Mouse (Mus musculus): ENCODE results near the gene Ugt1a6a. TPM values are rescaled to one million over a fixed set of nuclear protein-coding genes. Genes with fewer than 3 reads are reported as not detected.

Ugt1a6a gene
- polyA plus RNA-seq, 1 experiment from 2014 or later = 3.2 TPM

- H3K36me3 ChIP-seq = no peaks in the 10 kb centered on the region
- no peaks in the 10 kb centered on the region for H3K4me1 ChIP-seq
- no peaks in the 10 kb centered on the region for H3K9me3 ChIP-seq
- WGBS = 81% methylated on average over 1 of the region's 1 CpGs
- no peak for ATAC-seq (ENCODE audit: borderline replicate concordance, extremely low read depth, low FRiP score, low TSS enrichment)
- H3K4me3 ChIP-seq = no peak overlapping the region
- H3K27me3 ChIP-seq = no peaks in the 10 kb centered on the region
- no peak overlapping the region for H3K9ac ChIP-seq
- H3K4me2 ChIP-seq = no peak overlapping the region
- H3K27ac ChIP-seq = no peak overlapping the region
These were observed 61.1 kb downstream of the Ugt1a6a start for GRCm38 (mm10) chr1:88195687-88196086.

- H3K36me3 ChIP-seq = no peaks in the 10 kb centered on the region
- no peak for ATAC-seq (ENCODE audit: borderline replicate concordance, extremely low read depth, low FRiP score, low TSS enrichment)
- no peaks in the 10 kb centered on the region for H3K27me3 ChIP-seq
- 63% methylated on average over 3 of the region's 3 CpGs for WGBS
- no peak overlapping the region for H3K9ac ChIP-seq
- no peak overlapping the region for H3K4me2 ChIP-seq
- H3K4me1 ChIP-seq = no peaks in the 10 kb centered on the region
- no peak overlapping the region for H3K4me3 ChIP-seq
- H3K9me3 ChIP-seq = no peaks in the 10 kb centered on the region
- no peak overlapping the region for H3K27ac ChIP-seq
These were observed 62.8 kb downstream of the Ugt1a6a start for GRCm38 (mm10) chr1:88197443-88197842.

GRCm38 (mm10) chr1:88199996-88200395 lies 65.4 kb downstream of the Ugt1a6a start:
- Histone ChIP-seq H3K4me2 (no peak overlapping the region), H3K27ac (no peak overlapping the region), H3K4me3 (no peak overlapping the region), H3K27me3 (no peaks in the 10 kb centered on the region), H3K36me3 (no peaks in the 10 kb centered on the region), H3K9me3 (no peaks in the 10 kb centered on the region), H3K9ac (no peak overlapping the region), H3K4me1 (no peaks in the 10 kb centered on the region)
- WGBS = 54% methylated on average over 2 of the region's 2 CpGs
- no peak for ATAC-seq (ENCODE audit: borderline replicate concordance, extremely low read depth, low FRiP score, low TSS enrichment)

GRCm38 (mm10) chr1:88200456-88200855 lies 65.8 kb downstream of the Ugt1a6a start, which contains the start of gene Ugt1a2:
TSS of gene Ugt1a2 (plus strand) at chr1:88200601.
- no peak for ATAC-seq (ENCODE audit: borderline replicate concordance, extremely low read depth, low FRiP score, low TSS enrichment)
- H3K4me3 ChIP-seq = no peak within 1 kb of the TSS
- no peak within 1 kb of the TSS for H3K9ac ChIP-seq
- H3K27ac ChIP-seq = no peak within 1 kb of the TSS
- no peaks in the 10 kb centered on the region for H3K27me3 ChIP-seq
- H3K9me3 ChIP-seq = no peaks in the 10 kb centered on the region
- no peak within 1 kb of the TSS for H3K4me2 ChIP-seq
- WGBS = 62% methylated on average over 7 of the region's 7 CpGs
- H3K36me3 ChIP-seq = no peaks in the 10 kb centered on the region
- no peaks in the 10 kb centered on the region for H3K4me1 ChIP-seq

GRCm38 (mm10) chr1:88205294-88205922 lies 70.8 kb downstream of the Ugt1a6a start, which contains the start of gene Dnajb3:
TSS of gene Dnajb3 (minus strand) at chr1:88205782.
- H3K27ac ChIP-seq = no peak within 1 kb of the TSS
- H3K4me1 ChIP-seq = no peaks in the 10 kb centered on the region
- no peaks in the 10 kb centered on the region for H3K36me3 ChIP-seq
- H3K4me2 ChIP-seq = peak within 1 kb of the TSS; percentile 92
- WGBS = 9% methylated on average over 52 of the region's 62 CpGs
- no peaks in the 10 kb centered on the region for H3K9me3 ChIP-seq
- peak within 1 kb of the TSS; percentile 57 for H3K9ac ChIP-seq
- peak within 1 kb of the TSS; percentile 52 for H3K4me3 ChIP-seq
- no peaks in the 10 kb centered on the region for H3K27me3 ChIP-seq
- ATAC-seq (ENCODE audit: borderline replicate concordance, extremely low read depth, low FRiP score, low TSS enrichment) = peak; percentile 98

GRCm38 (mm10) chr1:88206843-88207479 lies 72.4 kb downstream of the Ugt1a6a start:
- H3K4me3 ChIP-seq = no peak overlapping the region
- H3K27me3 ChIP-seq = no peaks in the 10 kb centered on the region
- no peak overlapping the region for H3K27ac ChIP-seq
- no peak overlapping the region for H3K9ac ChIP-seq
- whole genome bisulfite sequencing = 67% methylated on average over 2 of the region's 2 CpGs
- H3K36me3 ChIP-seq = no peaks in the 10 kb centered on the region
- no peak for ATAC-seq (ENCODE audit: borderline replicate concordance, extremely low read depth, low FRiP score, low TSS enrichment)
- no peak overlapping the region for H3K4me2 ChIP-seq
- H3K9me3 ChIP-seq = 0 out of 2 replicates have a peak, but pooled peaks cover 7% of the 10 kb centered on the region
- no peaks in the 10 kb centered on the region for H3K4me1 ChIP-seq

GRCm38 (mm10) chr1:88211812-88212211 lies 77.2 kb downstream of the Ugt1a6a start, which contains the start of gene Ugt1a1:
TSS of gene Ugt1a1 (plus strand) at chr1:88211959.
- H3K27ac ChIP-seq = no peak within 1 kb of the TSS
- H3K9ac ChIP-seq = no peak within 1 kb of the TSS
- H3K4me2 ChIP-seq = no peak within 1 kb of the TSS
- H3K9me3 ChIP-seq = peaks cover 41% of the 10 kb centered on the region
- H3K27me3 ChIP-seq = no peaks in the 10 kb centered on the region
- 62% methylated on average over 8 of the region's 8 CpGs for WGBS
- H3K4me3 ChIP-seq = no peak within 1 kb of the TSS
- ATAC-seq (ENCODE audit: borderline replicate concordance, extremely low read depth, low FRiP score, low TSS enrichment) = peak; percentile 40; the same call in 1 of the 2 replicates
- H3K4me1 ChIP-seq = no peaks in the 10 kb centered on the region
- H3K36me3 ChIP-seq = no peaks in the 10 kb centered on the region

GRCm38 (mm10) chr1:88212341-88213045 lies 77.9 kb downstream of the Ugt1a6a start:
- H3K9me3 ChIP-seq = peaks cover 48% of the 10 kb centered on the region
- WGBS = 56% methylated on average over 8 of the region's 8 CpGs
- H3K9ac ChIP-seq = no peak overlapping the region
- no peak overlapping the region for H3K27ac ChIP-seq
- H3K36me3 ChIP-seq = no peaks in the 10 kb centered on the region
- ATAC-seq (ENCODE audit: borderline replicate concordance, extremely low read depth, low FRiP score, low TSS enrichment) = no peak
- H3K4me2 ChIP-seq = no peak overlapping the region
- H3K4me3 ChIP-seq = no peak overlapping the region
- H3K4me1 ChIP-seq = no peaks in the 10 kb centered on the region
- H3K27me3 ChIP-seq = no peaks in the 10 kb centered on the region

GRCm38 (mm10) chr1:88213061-88213460 lies 78.5 kb downstream of the Ugt1a6a start:
- H3K4me3 ChIP-seq = no peak overlapping the region
- peaks cover 50% of the 10 kb centered on the region for H3K9me3 ChIP-seq
- H3K27me3 ChIP-seq = no peaks in the 10 kb centered on the region
- H3K27ac ChIP-seq = no peak overlapping the region
- no peaks in the 10 kb centered on the region for H3K4me1 ChIP-seq
- no peak for ATAC-seq (ENCODE audit: borderline replicate concordance, extremely low read depth, low FRiP score, low TSS enrichment)
- no peak overlapping the region for H3K4me2 ChIP-seq
- 75% methylated on average over 1 of the region's 1 CpGs for WGBS
- H3K9ac ChIP-seq = no peak overlapping the region
- H3K36me3 ChIP-seq = no peaks in the 10 kb centered on the region

- ATAC-seq (ENCODE audit: borderline replicate concordance, extremely low read depth, low FRiP score, low TSS enrichment) = peak; percentile 16; the same call in 1 of the 2 replicates
- no peaks in the 10 kb centered on the region for H3K36me3 ChIP-seq
- H3K9me3 ChIP-seq = peaks cover 50% of the 10 kb centered on the region
- H3K4me3 ChIP-seq = no peak overlapping the region
- no peaks in the 10 kb centered on the region for H3K27me3 ChIP-seq
- H3K4me1 ChIP-seq = no peaks in the 10 kb centered on the region
- 77% methylated on average over 2 of the region's 2 CpGs for WGBS
- H3K4me2 ChIP-seq = no peak overlapping the region
- no peak overlapping the region for H3K27ac ChIP-seq
- H3K9ac ChIP-seq = no peak overlapping the region
These were observed 79.3 kb downstream of the Ugt1a6a start for GRCm38 (mm10) chr1:88213766-88214461.

- no peak for ATAC-seq (ENCODE audit: borderline replicate concordance, extremely low read depth, low FRiP score, low TSS enrichment)
- H3K4me3 ChIP-seq = no peak overlapping the region
- no peaks in the 10 kb centered on the region for H3K4me1 ChIP-seq
- no peaks in the 10 kb centered on the region for H3K36me3 ChIP-seq
- 76% methylated on average over 2 of the region's 2 CpGs for WGBS
- H3K9me3 ChIP-seq = peaks cover 50% of the 10 kb centered on the region
- H3K27ac ChIP-seq = no peak overlapping the region
- H3K9ac ChIP-seq = no peak overlapping the region
- H3K27me3 ChIP-seq = no peaks in the 10 kb centered on the region
- no peak overlapping the region for H3K4me2 ChIP-seq
These were observed 79.9 kb downstream of the Ugt1a6a start for GRCm38 (mm10) chr1:88214462-88214952.

All from lung, embryonic 15.5 days (tissue).